Mouse (Mus musculus) hindbrain, embryonic 14.5 days (tissue): Measurements from ENCODE around the gene Crabp2. TPM values are rescaled to one million over a fixed set of nuclear protein-coding genes. Genes with fewer than 3 reads are reported as not detected.

ENCODE experiments used
- ATAC-seq: fragments of 200-750 bp; cut with Nextera tagmentation; 2 replicates; pipeline ENCODE4 v1.8.0; 2017; ENCODE audit warnings: moderate number of reproducible peaks, mild to moderate bottlenecking, moderate TSS enrichment, moderate library complexity; ENCODE audit not compliant: low FRiP score
- DNase-seq: peaks from one replicate; pipeline ENCODE4 v3.0.0-alpha.2; 2015; ENCODE audit warnings: low spot score
- H3K27ac ChIP-seq: fragments of 300-500 bp; sonication (generic); 2 replicates; pipeline ENCODE4 v1.5.1; 2014; ENCODE audit warnings: mild to moderate bottlenecking, moderate library complexity
- H3K27me3 ChIP-seq: fragments of 300-500 bp; sonication (generic); 2 replicates; pipeline ENCODE4 v1.6.1; 2014; ENCODE audit warnings: mild to moderate bottlenecking, low read length, mixed read lengths; ENCODE audit not compliant: control insufficient read depth, insufficient read depth
- H3K36me3 ChIP-seq: fragments of 300-500 bp; sonication (generic); replicated peaks from 2 replicates; pipeline ENCODE4 v1.6.1; 2014; ENCODE audit not compliant: control insufficient read depth, insufficient read depth
- H3K4me1 ChIP-seq: fragments of 300-500 bp; sonication (generic); replicated peaks from 2 replicates; pipeline ENCODE4 v1.6.1; 2014; ENCODE audit warnings: antibody characterized with exemption, low read length, mixed read lengths; ENCODE audit not compliant: control insufficient read depth, insufficient read depth
- H3K4me2 ChIP-seq: fragments of 300-500 bp; sonication (generic); replicated peaks from 2 replicates; pipeline ENCODE4 v1.6.1; 2014; ENCODE audit warnings: mild to moderate bottlenecking, moderate library complexity
- H3K4me3 ChIP-seq: fragments of 300-500 bp; sonication (generic); replicated peaks from 2 replicates; pipeline ENCODE4 v1.5.1; 2014; ENCODE audit warnings: mild to moderate bottlenecking, low read length
- H3K9ac ChIP-seq: fragments of 300-500 bp; sonication (generic); 2 replicates; pipeline ENCODE4 v1.6.1; 2014
- H3K9me3 ChIP-seq: fragments of 300-500 bp; sonication (generic); 2 replicates; pipeline ENCODE4 v1.6.1; 2016; ENCODE audit warnings: low read length; ENCODE audit not compliant: control insufficient read depth
- WGBS: fragments of 180-500 bp; shearing (Covaris S2); extraction: QIAGEN DNeasy Blood & Tissue Kit; methylation state at CpG from one replicate; pipeline ENCODE4 v1.1.7; 2014; 5-methylcytosine and 5-hydroxymethylcytosine counted together
- polyA plus RNA-seq: library from polyadenylated mRNA; unstranded; fragments of >200 nt; fragmentation: Nextera tagmentation; extraction: Ambion mirVana; gene quantifications from 2 replicates; pipeline ENCODE4 v1.2.1, GENCODE M21; 2014

The Crabp2 gene
- polyA plus RNA-seq, 1 experiment from 2014 or later = 56.4 TPM

GRCm38 (mm10) chr3:87974381-87974987, 26.0 kb downstream of the Crabp2 start:
- Histone ChIP-seq H3K27me3 (no peaks in the 10 kb centered on the region), H3K4me2 (peak overlapping the region; percentile 78), H3K9ac (peak overlapping the region; percentile 2; the same call in 1 of the 2 replicates), H3K27ac (peak overlapping the region; percentile 78), H3K4me1 (peaks cover 27% of the 10 kb centered on the region; the same call in 1 of the 2 replicates), H3K4me3 (peak overlapping the region; percentile 3; the same call in 1 of the 2 replicates), H3K9me3 (no peaks in the 10 kb centered on the region), H3K36me3 (peaks cover 6% of the 10 kb centered on the region; the same call in 1 of the 2 replicates)
- WGBS = 15% methylated on average over 12 of the region's 12 CpGs
- ATAC-seq = peak; percentile 49
- DNase-seq = peak; percentile 61

GRCm38 (mm10) chr3:87979493-87979892, 31.0 kb downstream of the Crabp2 start:
- ATAC-seq = no peak
- Histone ChIP-seq H3K4me1 (peaks cover 29% of the 10 kb centered on the region), H3K27me3 (no peaks in the 10 kb centered on the region), H3K27ac (no peak overlapping the region), H3K4me3 (no peak overlapping the region), H3K36me3 (peaks cover 6% of the 10 kb centered on the region; the same call in 1 of the 2 replicates), H3K4me2 (no peak overlapping the region), H3K9me3 (no peaks in the 10 kb centered on the region), H3K9ac (no peak overlapping the region)
- no peak for DNase-seq
- 77% methylated on average over 5 of the region's 5 CpGs for WGBS

- H3K36me3 ChIP-seq = peaks cover 6% of the 10 kb centered on the region; the same call in 1 of the 2 replicates
- H3K27ac ChIP-seq = no peak overlapping the region
- H3K4me3 ChIP-seq = no peak overlapping the region
- H3K27me3 ChIP-seq = no peaks in the 10 kb centered on the region
- no peaks in the 10 kb centered on the region for H3K9me3 ChIP-seq
- peaks cover 25% of the 10 kb centered on the region for H3K4me1 ChIP-seq
- H3K9ac ChIP-seq = no peak overlapping the region
- no peak overlapping the region for H3K4me2 ChIP-seq
- 59% methylated on average over 3 of the region's 3 CpGs for WGBS
- ATAC-seq = no peak
- DNase-seq = no peak
Observed at GRCm38 (mm10) chr3:87980085-87980484, 31.6 kb downstream of the Crabp2 start.

GRCm38 (mm10) chr3:87980728-87981127, 32.3 kb downstream of the Crabp2 start:
- Histone ChIP-seq H3K4me1 (peaks cover 25% of the 10 kb centered on the region), H3K27ac (no peak overlapping the region), H3K27me3 (no peaks in the 10 kb centered on the region), H3K4me3 (no peak overlapping the region), H3K36me3 (peaks cover 4% of the 10 kb centered on the region; the same call in 1 of the 2 replicates), H3K9me3 (no peaks in the 10 kb centered on the region), H3K9ac (no peak overlapping the region), H3K4me2 (no peak overlapping the region)
- ATAC-seq (no peak), DNase-seq (no peak)
- 63% methylated on average over 5 of the region's 5 CpGs for WGBS

DNA sequence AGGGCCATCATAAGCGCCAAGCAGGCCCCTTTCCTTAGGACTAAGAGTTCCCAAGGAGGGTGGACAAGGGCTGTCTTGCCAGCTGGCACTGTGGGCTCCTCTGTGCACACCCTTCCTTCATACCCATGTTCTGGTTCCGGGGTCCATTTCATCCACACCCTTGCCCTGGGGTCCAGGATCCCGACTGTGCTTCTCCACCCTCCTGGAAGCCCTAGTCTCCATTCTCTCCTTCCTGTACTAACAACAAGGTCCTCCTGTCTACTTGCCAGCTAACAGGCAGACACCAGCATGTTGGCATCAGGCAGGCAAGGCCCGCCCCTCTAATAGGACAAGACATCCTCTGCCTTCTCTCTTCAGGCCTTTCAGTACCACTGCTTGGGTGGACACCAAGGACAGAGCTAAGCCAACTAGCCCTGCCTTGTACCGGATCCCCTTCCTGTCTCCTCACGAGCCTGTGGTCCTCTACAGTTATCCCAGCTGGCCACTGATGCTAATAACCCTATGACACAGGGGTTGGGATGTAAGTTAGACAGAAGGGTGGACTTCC, 32.8 kb downstream of the Crabp2 start:
- 87% methylated on average over 6 of the region's 6 CpGs for WGBS
- Histone ChIP-seq H3K27me3 (no peaks in the 10 kb centered on the region), H3K4me2 (no peak overlapping the region), H3K36me3 (no peaks in the 10 kb centered on the region; the same call in 1 of the 2 replicates), H3K4me3 (no peak overlapping the region), H3K4me1 (peaks cover 25% of the 10 kb centered on the region), H3K9me3 (no peaks in the 10 kb centered on the region), H3K9ac (no peak overlapping the region), H3K27ac (no peak overlapping the region)
- DNase-seq = no peak
- ATAC-seq = no peak

- Histone ChIP-seq H3K4me3 (no peak overlapping the region), H3K9ac (no peak overlapping the region), H3K4me2 (no peak overlapping the region), H3K27ac (peak overlapping the region; percentile 28; the same call in 1 of the 2 replicates), H3K9me3 (no peaks in the 10 kb centered on the region), H3K27me3 (no peaks in the 10 kb centered on the region), H3K36me3 (no peaks in the 10 kb centered on the region; the same call in 1 of the 2 replicates), H3K4me1 (peaks cover 30% of the 10 kb centered on the region)
- ATAC-seq = no peak
- WGBS = 35% methylated on average over 12 of the region's 12 CpGs
- no peak for DNase-seq
Observed at GRCm38 (mm10) chr3:87981894-87982835, 33.7 kb downstream of the Crabp2 start.

GRCm38 (mm10) chr3:87982836-87983601, 34.6 kb downstream of the Crabp2 start:
- no peaks in the 10 kb centered on the region for H3K36me3 ChIP-seq
- ATAC-seq (no peak), DNase-seq (no peak)
- H3K27me3 ChIP-seq = no peaks in the 10 kb centered on the region
- no peak overlapping the region for H3K4me3 ChIP-seq
- peak overlapping the region; percentile 28; the same call in 1 of the 2 replicates for H3K27ac ChIP-seq
- peak overlapping the region; percentile 26; the same call in 1 of the 2 replicates for H3K9ac ChIP-seq
- H3K4me1 ChIP-seq = peaks cover 34% of the 10 kb centered on the region
- H3K4me2 ChIP-seq = peak overlapping the region; percentile 24
- H3K9me3 ChIP-seq = no peaks in the 10 kb centered on the region
- 5% methylated on average over 13 of the region's 13 CpGs for WGBS

DNA sequence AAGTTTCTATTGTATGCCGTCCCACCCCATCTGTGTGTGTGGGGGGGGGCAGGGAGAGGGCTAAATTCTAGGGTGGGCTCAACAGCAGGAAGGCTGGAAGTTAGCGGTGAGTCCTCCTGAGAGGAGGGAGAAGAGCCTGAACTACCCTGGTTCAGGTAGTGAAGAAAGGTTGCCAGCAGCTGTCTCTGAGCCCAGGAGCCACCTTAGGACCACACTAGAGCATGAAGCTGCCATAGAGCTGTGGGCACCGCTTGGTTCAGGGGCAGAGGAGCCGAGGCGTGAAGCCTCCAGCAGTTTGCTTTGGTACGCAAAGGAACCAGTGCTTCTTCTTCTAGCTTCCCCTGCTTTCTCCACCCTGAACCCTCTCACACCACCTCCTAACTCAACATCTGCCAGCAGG, 35.2 kb downstream of the Crabp2 start:
- Histone ChIP-seq H3K4me3 (no peak overlapping the region), H3K27ac (no peak overlapping the region), H3K27me3 (no peaks in the 10 kb centered on the region), H3K4me1 (peaks cover 38% of the 10 kb centered on the region), H3K9me3 (no peaks in the 10 kb centered on the region), H3K36me3 (no peaks in the 10 kb centered on the region), H3K9ac (peak overlapping the region; percentile 26; the same call in 1 of the 2 replicates), H3K4me2 (peak overlapping the region; percentile 24; the same call in 1 of the 2 replicates)
- ATAC-seq (no peak), DNase-seq (no peak)
- 47% methylated on average over 6 of the region's 6 CpGs for WGBS
